Mouse (Mus musculus): ENCODE data around the gene Pld6. TPM values are rescaled to one million over a fixed set of nuclear protein-coding genes. Genes with fewer than 3 reads are reported as not detected.

The Pld6 gene
- polyA plus RNA-seq, 1 experiment from 2014 or later, result 0.72 TPM

DNA sequence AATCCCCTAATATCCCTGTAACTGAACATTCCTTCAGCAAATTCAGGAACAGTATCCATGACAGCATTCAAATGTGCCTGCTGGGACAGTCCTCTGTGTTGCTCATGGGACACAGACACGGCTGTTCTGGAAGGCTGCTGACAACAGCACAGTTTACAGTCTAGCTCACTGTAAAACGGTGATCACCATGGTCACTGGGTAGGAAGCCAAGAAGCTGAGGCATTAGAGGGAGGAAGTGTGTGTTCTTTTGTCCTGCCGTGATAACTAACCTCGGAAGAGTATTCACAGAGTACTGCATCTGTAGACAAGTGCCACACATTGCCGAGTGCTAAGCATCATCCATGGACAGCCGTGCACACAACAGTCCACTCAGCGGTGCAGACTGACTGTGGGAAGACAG is 16.7 kb downstream of the Pld6 start:
- ATAC-seq (replicated peaks; ENCODE audit: low FRiP score), result no peak
- H3K4me1 ChIP-seq (replicated peaks; ENCODE audit: control insufficient read depth, insufficient read depth, low read length), result no peaks in the 10 kb centered on the region

GRCm38 (mm10) chr11:59769738-59770137 is 17.7 kb downstream of the Pld6 start:
- Histone ChIP-seq H3K27ac (ENCODE audit: low read depth, low read length) (no peak overlapping the region), H3K36me3 (ENCODE audit: control insufficient read depth, insufficient read depth, low read length) (peaks cover 5% of the 10 kb centered on the region; the same call in 1 of the 2 replicates), H3K27me3 (ENCODE audit: control insufficient read depth, insufficient read depth, low read length) (no peaks in the 10 kb centered on the region), H3K9ac (ENCODE audit: low read length) (no peak overlapping the region), H3K4me2 (ENCODE audit: low read depth, low read length, severe bottlenecking) (no peak overlapping the region), H3K9me3 (ENCODE audit: control insufficient read depth, low read length) (no peaks in the 10 kb centered on the region), H3K4me3 (ENCODE audit: low read depth, low read length) (no peak overlapping the region), H3K4me1 (replicated peaks; ENCODE audit: control insufficient read depth, insufficient read depth, low read length) (no peaks in the 10 kb centered on the region)
- ATAC-seq (replicated peaks; ENCODE audit: low FRiP score) (no peak), DNase-seq (ENCODE audit: low spot score) (no peak)
- 91% methylated on average over 6 of the region's 6 CpGs for WGBS

More for the DNA sequence above, 16.7 kb downstream of the Pld6 start:
- no peaks in the 10 kb centered on the region for H3K9me3 ChIP-seq (ENCODE audit: control insufficient read depth, low read length)
- no peak overlapping the region for H3K27ac ChIP-seq (ENCODE audit: low read depth, low read length)
- no peak for DNase-seq (ENCODE audit: low spot score)
- no peak overlapping the region for H3K4me2 ChIP-seq (ENCODE audit: low read depth, low read length, severe bottlenecking)
- H3K27me3 ChIP-seq (ENCODE audit: control insufficient read depth, insufficient read depth, low read length), result no peaks in the 10 kb centered on the region
- H3K9ac ChIP-seq (ENCODE audit: low read length), result no peak overlapping the region
- WGBS, result 95% methylated on average over 7 of the region's 7 CpGs
- no peak overlapping the region for H3K4me3 ChIP-seq (ENCODE audit: low read depth, low read length)
- peaks cover 5% of the 10 kb centered on the region; the same call in 1 of the 2 replicates for H3K36me3 ChIP-seq (ENCODE audit: control insufficient read depth, insufficient read depth, low read length)

DNA sequence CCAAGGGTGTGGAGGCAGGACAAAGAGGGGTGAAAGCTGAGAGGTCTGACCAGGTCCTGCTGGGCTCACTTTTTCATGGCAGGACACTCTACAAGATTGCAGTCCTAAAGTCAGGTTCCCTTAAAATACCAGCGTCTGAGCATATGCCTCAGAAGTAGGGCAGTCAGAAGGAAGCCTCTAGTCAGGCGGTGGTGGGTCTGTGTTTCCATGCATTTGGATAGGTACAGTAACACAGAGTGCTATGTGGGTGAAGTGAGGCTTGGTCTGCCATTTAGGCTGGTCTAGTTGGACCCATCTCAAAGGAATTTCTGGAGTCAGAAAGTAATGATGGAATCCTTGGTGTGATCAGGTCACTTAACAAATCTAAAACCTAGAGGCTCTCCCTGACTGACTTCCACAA is 18.1 kb downstream of the Pld6 start:
- no peak overlapping the region for H3K4me2 ChIP-seq (ENCODE audit: low read depth, low read length, severe bottlenecking)
- H3K27ac ChIP-seq (ENCODE audit: low read depth, low read length), result no peak overlapping the region
- H3K4me3 ChIP-seq (ENCODE audit: low read depth, low read length), result no peak overlapping the region
- H3K36me3 ChIP-seq (ENCODE audit: control insufficient read depth, insufficient read depth, low read length), result peaks cover 5% of the 10 kb centered on the region; the same call in 1 of the 2 replicates
- no peaks in the 10 kb centered on the region for H3K9me3 ChIP-seq (ENCODE audit: control insufficient read depth, low read length)
- H3K4me1 ChIP-seq (replicated peaks; ENCODE audit: control insufficient read depth, insufficient read depth, low read length), result no peaks in the 10 kb centered on the region
- WGBS, result 92% methylated on average over 2 of the region's 2 CpGs
- ATAC-seq (replicated peaks; ENCODE audit: low FRiP score) (no peak), DNase-seq (ENCODE audit: low spot score) (no peak)
- no peaks in the 10 kb centered on the region for H3K27me3 ChIP-seq (ENCODE audit: control insufficient read depth, insufficient read depth, low read length)
- no peak overlapping the region for H3K9ac ChIP-seq (ENCODE audit: low read length)

- no peaks in the 10 kb centered on the region for H3K9me3 ChIP-seq (ENCODE audit: control insufficient read depth, low read length)
- H3K27ac ChIP-seq (ENCODE audit: low read depth, low read length), result no peak overlapping the region
- ATAC-seq (replicated peaks; ENCODE audit: low FRiP score), result no peak
- no peaks in the 10 kb centered on the region for H3K27me3 ChIP-seq (ENCODE audit: control insufficient read depth, insufficient read depth, low read length)
- 95% methylated on average over 6 of the region's 6 CpGs for WGBS
- no peaks in the 10 kb centered on the region for H3K4me1 ChIP-seq (replicated peaks; ENCODE audit: control insufficient read depth, insufficient read depth, low read length)
- peaks cover 4% of the 10 kb centered on the region for H3K36me3 ChIP-seq (ENCODE audit: control insufficient read depth, insufficient read depth, low read length)
- no peak overlapping the region for H3K9ac ChIP-seq (ENCODE audit: low read length)
- no peak overlapping the region for H3K4me3 ChIP-seq (ENCODE audit: low read depth, low read length)
- no peak overlapping the region for H3K4me2 ChIP-seq (ENCODE audit: low read depth, low read length, severe bottlenecking)
- no peak for DNase-seq (ENCODE audit: low spot score)
Observed at GRCm38 (mm10) chr11:59760796-59761195, 26.6 kb downstream of the Pld6 start.

- Histone ChIP-seq H3K9ac (ENCODE audit: low read length) (no peak overlapping the region), H3K36me3 (ENCODE audit: control insufficient read depth, insufficient read depth, low read length) (peaks cover 4% of the 10 kb centered on the region), H3K27ac (ENCODE audit: low read depth, low read length) (no peak overlapping the region), H3K9me3 (ENCODE audit: control insufficient read depth, low read length) (no peaks in the 10 kb centered on the region), H3K4me3 (ENCODE audit: low read depth, low read length) (no peak overlapping the region), H3K27me3 (ENCODE audit: control insufficient read depth, insufficient read depth, low read length) (no peaks in the 10 kb centered on the region), H3K4me1 (replicated peaks; ENCODE audit: control insufficient read depth, insufficient read depth, low read length) (no peaks in the 10 kb centered on the region), H3K4me2 (ENCODE audit: low read depth, low read length, severe bottlenecking) (no peak overlapping the region)
- 91% methylated on average over 2 of the region's 2 CpGs for whole genome bisulfite sequencing
- DNase-seq (ENCODE audit: low spot score), result no peak
- no peak for ATAC-seq (replicated peaks; ENCODE audit: low FRiP score)
Observed at GRCm38 (mm10) chr11:59759626-59760025, 27.8 kb downstream of the Pld6 start.

DNA sequence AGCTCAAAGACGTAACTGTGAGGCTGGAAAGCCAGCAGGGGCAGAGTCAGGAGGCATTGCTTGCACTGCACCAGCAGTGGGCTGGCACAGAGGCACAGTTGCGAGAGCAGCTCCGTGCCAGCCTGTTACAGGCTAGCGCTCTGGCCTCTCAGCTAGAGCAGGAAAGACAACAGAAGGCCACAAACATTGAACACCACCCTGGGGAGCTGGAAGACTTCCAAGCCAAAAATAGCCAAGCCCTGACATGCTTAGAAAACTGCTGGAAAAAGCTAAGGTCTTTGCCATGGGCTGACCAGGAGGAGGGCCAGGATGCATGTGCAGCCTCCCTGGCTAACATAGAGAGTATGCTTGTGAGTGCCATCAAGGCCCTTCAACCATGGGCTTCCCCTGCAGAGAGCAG is 28.3 kb downstream of the Pld6 start:
- Histone ChIP-seq H3K4me1 (replicated peaks; ENCODE audit: control insufficient read depth, insufficient read depth, low read length) (no peaks in the 10 kb centered on the region), H3K36me3 (ENCODE audit: control insufficient read depth, insufficient read depth, low read length) (peaks cover 4% of the 10 kb centered on the region), H3K9me3 (ENCODE audit: control insufficient read depth, low read length) (no peaks in the 10 kb centered on the region), H3K4me3 (ENCODE audit: low read depth, low read length) (no peak overlapping the region), H3K4me2 (ENCODE audit: low read depth, low read length, severe bottlenecking) (no peak overlapping the region), H3K27me3 (ENCODE audit: control insufficient read depth, insufficient read depth, low read length) (no peaks in the 10 kb centered on the region), H3K27ac (ENCODE audit: low read depth, low read length) (no peak overlapping the region), H3K9ac (ENCODE audit: low read length) (no peak overlapping the region)
- 88% methylated on average over 4 of the region's 4 CpGs for WGBS
- no peak for ATAC-seq (replicated peaks; ENCODE audit: low FRiP score)
- no peak for DNase-seq (ENCODE audit: low spot score)

DNA sequence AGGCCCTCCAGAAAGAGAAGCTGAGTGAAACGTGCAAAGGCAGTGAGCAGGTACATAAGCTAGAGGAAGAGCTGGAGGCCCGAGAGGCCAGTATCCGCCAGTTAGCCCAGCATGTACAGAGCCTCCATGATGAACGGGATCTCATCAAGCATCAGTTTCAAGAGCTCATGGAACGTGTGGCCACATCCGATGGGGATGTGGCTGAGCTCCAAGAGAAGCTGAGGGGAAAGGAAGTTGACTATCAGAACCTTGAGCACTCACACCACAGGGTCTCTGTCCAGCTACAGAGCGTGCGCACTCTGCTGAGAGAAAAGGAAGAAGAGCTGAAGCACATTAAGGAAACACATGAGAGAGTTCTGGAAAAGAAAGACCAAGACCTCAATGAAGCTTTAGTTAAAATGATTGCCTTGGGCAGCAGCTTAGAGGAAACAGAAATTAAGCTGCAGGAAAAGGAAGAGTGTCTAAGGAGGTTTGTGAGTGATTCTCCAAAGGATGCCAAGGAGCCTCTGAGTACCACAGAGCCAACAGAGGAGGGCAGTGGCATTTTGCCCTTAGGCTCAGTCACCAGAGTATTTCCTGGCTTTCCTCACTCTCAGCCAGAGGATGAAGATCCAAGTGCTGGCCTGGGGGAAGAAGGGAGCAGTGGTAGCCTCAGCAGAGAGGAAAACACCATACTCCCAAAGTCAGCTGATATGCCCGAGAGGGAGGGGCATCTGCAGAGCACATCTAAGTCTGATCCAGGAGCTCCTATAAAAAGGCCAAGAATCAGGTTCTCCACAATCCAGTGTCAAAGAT is 29.1 kb downstream of the Pld6 start:
- Histone ChIP-seq H3K4me2 (ENCODE audit: low read depth, low read length, severe bottlenecking) (no peak overlapping the region), H3K27me3 (ENCODE audit: control insufficient read depth, insufficient read depth, low read length) (no peaks in the 10 kb centered on the region), H3K9ac (ENCODE audit: low read length) (no peak overlapping the region), H3K36me3 (ENCODE audit: control insufficient read depth, insufficient read depth, low read length) (peaks cover 4% of the 10 kb centered on the region), H3K4me1 (replicated peaks; ENCODE audit: control insufficient read depth, insufficient read depth, low read length) (no peaks in the 10 kb centered on the region), H3K4me3 (ENCODE audit: low read depth, low read length) (no peak overlapping the region), H3K9me3 (ENCODE audit: control insufficient read depth, low read length) (no peaks in the 10 kb centered on the region), H3K27ac (ENCODE audit: low read depth, low read length) (no peak overlapping the region)
- DNase-seq (ENCODE audit: low spot score), result no peak
- ATAC-seq (replicated peaks; ENCODE audit: low FRiP score), result no peak
- WGBS, result 94% methylated on average over 9 of the region's 9 CpGs

DNA sequence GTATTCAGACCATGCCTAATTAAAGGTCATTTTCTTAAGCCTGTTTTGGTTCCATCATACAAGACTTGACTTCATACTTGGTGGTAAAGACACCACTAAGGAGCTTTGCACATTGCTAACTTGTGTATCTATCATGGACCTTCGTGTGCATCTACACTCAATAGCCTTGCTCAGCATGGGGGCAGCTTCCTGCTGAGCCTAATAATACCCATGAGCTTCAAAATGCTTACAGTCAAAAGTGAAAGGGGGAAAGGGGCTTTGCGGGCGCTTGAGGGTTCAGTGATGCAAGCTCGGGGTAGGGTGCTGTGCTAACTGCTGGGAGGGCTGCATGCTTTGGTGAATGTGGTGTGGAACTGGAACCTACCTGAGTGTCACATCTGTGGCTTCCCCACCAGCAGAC is 31.1 kb downstream of the Pld6 start:
- no peak overlapping the region for H3K27ac ChIP-seq (ENCODE audit: low read depth, low read length)
- ATAC-seq (replicated peaks; ENCODE audit: low FRiP score), result no peak
- no peaks in the 10 kb centered on the region for H3K27me3 ChIP-seq (ENCODE audit: control insufficient read depth, insufficient read depth, low read length)
- no peak overlapping the region for H3K9ac ChIP-seq (ENCODE audit: low read length)
- peaks cover 4% of the 10 kb centered on the region for H3K36me3 ChIP-seq (ENCODE audit: control insufficient read depth, insufficient read depth, low read length)
- DNase-seq (ENCODE audit: low spot score), result no peak
- 65% methylated on average over 4 of the region's 4 CpGs for WGBS
- no peak overlapping the region for H3K4me2 ChIP-seq (ENCODE audit: low read depth, low read length, severe bottlenecking)
- H3K4me1 ChIP-seq (replicated peaks; ENCODE audit: control insufficient read depth, insufficient read depth, low read length), result no peaks in the 10 kb centered on the region
- no peaks in the 10 kb centered on the region for H3K9me3 ChIP-seq (ENCODE audit: control insufficient read depth, low read length)
- H3K4me3 ChIP-seq (ENCODE audit: low read depth, low read length), result no peak overlapping the region

DNA sequence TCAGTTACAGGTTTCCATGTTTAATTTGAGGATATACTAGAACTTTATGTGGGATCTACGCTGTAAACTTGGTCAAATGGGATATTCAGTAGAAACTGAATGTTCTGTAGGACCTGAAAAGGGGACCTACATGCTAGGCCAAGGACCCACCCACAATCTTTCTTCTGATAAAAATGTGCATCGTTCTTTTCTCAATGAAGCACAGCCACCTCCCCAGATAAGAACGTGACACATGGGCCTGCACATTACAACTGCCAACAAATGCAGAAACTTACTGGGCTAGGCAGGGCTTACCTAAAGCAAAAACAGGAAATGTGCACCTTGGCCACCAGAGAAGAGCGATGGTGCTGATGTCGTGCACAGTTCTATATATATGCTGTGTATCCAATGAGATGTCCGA is 32.9 kb downstream of the Pld6 start:
- Histone ChIP-seq H3K27me3 (ENCODE audit: control insufficient read depth, insufficient read depth, low read length) (no peaks in the 10 kb centered on the region), H3K36me3 (ENCODE audit: control insufficient read depth, insufficient read depth, low read length) (peaks cover under 1% of the 10 kb centered on the region), H3K27ac (ENCODE audit: low read depth, low read length) (no peak overlapping the region), H3K4me2 (ENCODE audit: low read depth, low read length, severe bottlenecking) (no peak overlapping the region), H3K9ac (ENCODE audit: low read length) (no peak overlapping the region), H3K9me3 (ENCODE audit: control insufficient read depth, low read length) (no peaks in the 10 kb centered on the region), H3K4me1 (replicated peaks; ENCODE audit: control insufficient read depth, insufficient read depth, low read length) (no peaks in the 10 kb centered on the region), H3K4me3 (ENCODE audit: low read depth, low read length) (no peak overlapping the region)
- DNase-seq (ENCODE audit: low spot score) (no peak), ATAC-seq (replicated peaks; ENCODE audit: low FRiP score) (no peak)
- 92% methylated on average over 6 of the region's 6 CpGs for WGBS
